Mouse (Mus musculus) forebrain, embryonic 15.5 days (tissue): ENCODE data around the gene Polr1a. TPM values are rescaled to one million over a fixed set of nuclear protein-coding genes. Genes with fewer than 3 reads are reported as not detected.

Experiments used
- ATAC-seq: fragments of 200-750 bp; cut with Nextera tagmentation; replicated peaks from 2 replicates; pipeline ENCODE4 v1.8.0; 2017; ENCODE audit warnings: mild to moderate bottlenecking, moderate TSS enrichment, moderate library complexity
- H3K27ac ChIP-seq: fragments of 300-500 bp; sonication (generic); replicated peaks from 2 replicates; pipeline ENCODE4 v1.5.1; 2015; ENCODE audit warnings: mild to moderate bottlenecking, inconsistent platforms
- H3K27me3 ChIP-seq: fragments of 300-500 bp; sonication (generic); 2 replicates; pipeline ENCODE4 v1.6.1; 2015; ENCODE audit warnings: inconsistent platforms
- H3K36me3 ChIP-seq: fragments of 300-500 bp; sonication (generic); 2 replicates; pipeline ENCODE4 v1.6.1; 2015; ENCODE audit warnings: mild to moderate bottlenecking, inconsistent platforms
- H3K4me1 ChIP-seq: fragments of 300-500 bp; sonication (generic); 2 replicates; pipeline ENCODE4 v1.6.1; 2015; ENCODE audit warnings: inconsistent platforms
- H3K4me2 ChIP-seq: fragments of 300-500 bp; sonication (generic); replicated peaks from 2 replicates; pipeline ENCODE4 v1.6.1; 2015; ENCODE audit warnings: mild to moderate bottlenecking, inconsistent platforms
- H3K4me3 ChIP-seq: fragments of 300-500 bp; sonication (generic); 2 replicates; pipeline ENCODE4 v1.5.1; 2015; ENCODE audit warnings: mild to moderate bottlenecking, inconsistent platforms
- H3K9ac ChIP-seq: fragments of 300-500 bp; sonication (generic); replicated peaks from 2 replicates; pipeline ENCODE4 v1.6.1; 2015; ENCODE audit warnings: mild to moderate bottlenecking, inconsistent platforms
- H3K9me3 ChIP-seq: fragments of 300-500 bp; sonication (generic); 2 replicates; pipeline ENCODE4 v1.6.1; 2016; ENCODE audit warnings: inconsistent platforms
- WGBS: fragments of 180-500 bp; shearing (Covaris S2); methylation state at CpG from one replicate; pipeline ENCODE4 v1.1.7; 2015; ENCODE audit warnings: mixed read lengths; 5-methylcytosine and 5-hydroxymethylcytosine counted together
- polyA plus RNA-seq: library from polyadenylated mRNA; unstranded; fragments of >200 nt; fragmentation: Nextera tagmentation; extraction: Ambion mirVana; gene quantifications from 2 replicates; pipeline ENCODE4 v1.2.1, GENCODE M21; 2015

Gene Polr1a
- polyA plus RNA-seq, 1 experiment from 2014 or later, result 19.9 TPM

DNA sequence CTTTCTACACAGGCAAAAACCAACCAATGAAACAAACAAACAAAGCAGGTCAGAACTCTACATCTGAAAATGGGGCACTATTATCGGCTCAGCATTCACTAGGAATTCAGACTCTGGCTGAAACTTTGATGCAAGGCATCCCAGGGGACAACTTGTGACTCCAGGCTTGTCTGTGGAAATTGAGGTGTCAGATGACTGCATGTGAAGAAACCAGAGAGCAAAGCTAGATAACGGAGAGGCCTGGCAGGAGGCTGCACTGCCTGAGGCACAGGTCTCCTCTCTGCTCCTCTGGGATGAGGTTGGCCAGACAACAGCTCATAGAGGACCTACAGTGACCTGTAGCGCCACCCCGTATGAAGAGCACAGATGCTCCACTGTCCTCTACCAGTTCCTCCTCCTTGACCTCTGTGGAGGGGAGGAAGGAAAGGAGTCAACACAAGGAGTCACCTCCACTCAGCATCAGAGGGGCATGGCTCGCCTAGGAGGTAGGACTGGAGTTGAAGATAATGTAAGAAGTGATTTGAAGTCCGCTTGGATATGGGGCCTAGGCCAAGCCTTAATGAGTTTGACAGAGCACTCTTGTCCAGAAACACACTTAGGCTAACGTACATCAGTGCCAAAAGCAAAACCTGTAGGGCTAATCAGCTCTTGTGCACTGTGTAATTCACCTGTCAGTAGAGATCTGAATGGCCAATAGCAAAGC is 78.8 kb downstream of the Polr1a start:
- no peak for ATAC-seq
- Histone ChIP-seq H3K4me1 (peaks cover 4% of the 10 kb centered on the region), H3K27me3 (no peaks in the 10 kb centered on the region), H3K4me3 (no peak overlapping the region), H3K9ac (no peak overlapping the region), H3K4me2 (no peak overlapping the region), H3K36me3 (no peaks in the 10 kb centered on the region), H3K27ac (no peak overlapping the region), H3K9me3 (no peaks in the 10 kb centered on the region)
- 79% methylated on average over 7 of the region's 7 CpGs for WGBS

DNA sequence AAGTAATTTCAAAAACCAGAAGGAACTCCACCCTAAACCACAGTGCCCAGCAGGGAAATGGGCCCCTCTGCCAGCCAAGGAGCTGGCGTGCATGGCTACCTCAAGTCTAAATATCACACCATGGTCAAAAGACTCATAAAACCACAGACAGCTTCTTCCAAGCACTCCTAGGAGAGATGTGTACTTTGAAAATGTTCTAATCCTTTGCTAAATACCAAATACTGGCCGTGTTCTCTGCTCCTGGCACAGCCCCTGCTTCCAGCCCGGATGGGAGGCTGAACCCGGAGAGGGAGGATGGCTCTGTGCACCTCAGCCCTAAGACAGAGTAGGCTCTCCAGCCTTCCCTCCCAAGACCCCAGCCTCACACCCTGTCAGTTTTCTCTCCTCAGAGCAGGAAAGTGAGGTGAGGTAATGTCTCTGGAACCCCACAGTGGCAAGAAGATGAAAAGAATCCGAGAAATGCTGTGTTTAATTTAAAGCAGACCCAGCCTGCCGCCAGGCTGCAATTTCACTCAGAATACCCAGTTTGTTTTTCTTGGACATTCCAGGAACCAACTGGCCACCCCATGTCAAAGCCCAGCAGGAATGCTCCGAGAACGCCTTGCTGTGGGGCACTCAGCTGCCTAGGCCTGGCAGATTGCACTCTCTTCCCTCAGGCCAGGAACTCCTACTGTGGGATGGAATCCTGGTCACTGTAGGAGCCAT is 80.9 kb downstream of the Polr1a start:
- Histone ChIP-seq H3K27me3 (no peaks in the 10 kb centered on the region), H3K4me1 (peaks cover 4% of the 10 kb centered on the region), H3K36me3 (no peaks in the 10 kb centered on the region), H3K9me3 (no peaks in the 10 kb centered on the region), H3K27ac (peak overlapping the region; percentile 54), H3K4me2 (no peak overlapping the region), H3K9ac (no peak overlapping the region), H3K4me3 (no peak overlapping the region)
- ATAC-seq, result no peak
- 55% methylated on average over 8 of the region's 8 CpGs for WGBS

DNA sequence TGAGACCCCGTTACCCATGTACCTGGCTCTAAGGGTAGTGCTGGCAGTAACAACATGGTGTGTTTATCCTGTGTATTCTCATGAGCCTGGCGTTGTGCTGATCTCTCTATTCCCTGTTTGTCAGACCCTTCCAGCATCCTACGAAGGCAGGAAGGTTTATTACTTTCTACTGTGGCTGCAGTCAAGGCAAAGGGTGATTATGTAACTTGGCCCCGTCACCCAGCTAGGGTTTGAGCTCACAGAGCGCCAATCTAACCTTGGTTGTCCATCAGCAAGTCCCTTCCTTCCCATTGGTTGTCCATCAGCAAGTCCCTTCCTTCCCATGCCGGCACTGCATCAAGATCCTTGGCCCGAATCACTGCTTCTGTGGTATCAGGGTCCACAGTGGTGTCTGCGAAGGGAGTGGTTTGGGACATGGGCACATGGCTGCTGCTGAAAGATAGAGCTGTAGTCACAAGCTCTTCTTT is 81.6 kb downstream of the Polr1a start:
- Histone ChIP-seq H3K9me3 (no peaks in the 10 kb centered on the region), H3K36me3 (no peaks in the 10 kb centered on the region), H3K4me3 (no peak overlapping the region), H3K9ac (no peak overlapping the region), H3K27me3 (no peaks in the 10 kb centered on the region), H3K4me2 (no peak overlapping the region), H3K27ac (peak overlapping the region; percentile 54; the same call in 1 of the 2 replicates), H3K4me1 (peaks cover 4% of the 10 kb centered on the region)
- WGBS, result 78% methylated on average over 8 of the region's 8 CpGs
- ATAC-seq, result no peak

- Histone ChIP-seq H3K9ac (no peak overlapping the region), H3K27me3 (no peaks in the 10 kb centered on the region), H3K9me3 (no peaks in the 10 kb centered on the region), H3K4me3 (no peak overlapping the region), H3K4me1 (peaks cover 4% of the 10 kb centered on the region), H3K27ac (no peak overlapping the region), H3K36me3 (no peaks in the 10 kb centered on the region), H3K4me2 (no peak overlapping the region)
- 76% methylated on average over 8 of the region's 8 CpGs for WGBS
- ATAC-seq, result no peak
These were observed 82.5 kb downstream of the Polr1a start for GRCm38 (mm10) chr6:71991190-71991932.

GRCm38 (mm10) chr6:71991933-71992325 is 83.1 kb downstream of the Polr1a start:
- Histone ChIP-seq H3K4me1 (peaks cover 4% of the 10 kb centered on the region), H3K4me2 (no peak overlapping the region), H3K9ac (no peak overlapping the region), H3K27me3 (no peaks in the 10 kb centered on the region), H3K36me3 (no peaks in the 10 kb centered on the region), H3K4me3 (no peak overlapping the region), H3K9me3 (no peaks in the 10 kb centered on the region), H3K27ac (no peak overlapping the region)
- 85% methylated on average over 2 of the region's 2 CpGs for WGBS
- no peak for ATAC-seq

- H3K4me2 ChIP-seq, result no peak overlapping the region
- H3K4me3 ChIP-seq, result no peak overlapping the region
- no peak overlapping the region for H3K27ac ChIP-seq
- ATAC-seq, result no peak
- H3K27me3 ChIP-seq, result no peaks in the 10 kb centered on the region
- 88% methylated on average over 4 of the region's 4 CpGs for WGBS
- no peaks in the 10 kb centered on the region for H3K36me3 ChIP-seq
- no peak overlapping the region for H3K9ac ChIP-seq
- peaks cover 4% of the 10 kb centered on the region for H3K4me1 ChIP-seq
- H3K9me3 ChIP-seq, result no peaks in the 10 kb centered on the region
These were observed 85.2 kb downstream of the Polr1a start for GRCm38 (mm10) chr6:71994004-71994403.

DNA sequence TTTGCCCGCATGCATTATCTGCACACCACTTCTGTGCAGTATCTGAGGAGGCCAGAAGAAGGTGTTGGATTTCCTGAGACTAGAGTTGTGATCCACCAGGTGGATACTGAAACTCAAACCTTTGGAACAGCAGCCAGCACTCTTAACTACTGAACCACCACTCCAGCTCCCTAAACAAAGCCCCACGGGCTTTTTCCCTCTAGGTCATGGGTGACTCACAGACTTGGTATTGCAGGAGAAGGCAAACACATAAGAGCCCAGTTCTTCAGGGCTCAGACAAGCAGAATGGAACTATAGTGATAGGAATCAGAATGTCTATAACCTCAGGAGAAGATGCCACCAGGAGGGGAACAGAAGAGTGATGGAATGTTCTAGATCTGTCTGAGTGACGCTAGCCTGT is 86.2 kb downstream of the Polr1a start:
- no peak overlapping the region for H3K4me3 ChIP-seq
- H3K9me3 ChIP-seq, result no peaks in the 10 kb centered on the region
- H3K9ac ChIP-seq, result no peak overlapping the region
- WGBS, result 92% methylated on average over 3 of the region's 3 CpGs
- H3K27me3 ChIP-seq, result no peaks in the 10 kb centered on the region
- no peak for ATAC-seq
- peaks cover 5% of the 10 kb centered on the region for H3K4me1 ChIP-seq
- H3K36me3 ChIP-seq, result no peaks in the 10 kb centered on the region
- no peak overlapping the region for H3K27ac ChIP-seq
- no peak overlapping the region for H3K4me2 ChIP-seq

GRCm38 (mm10) chr6:71997215-71997614 is 88.4 kb downstream of the Polr1a start:
- no peak for ATAC-seq
- Histone ChIP-seq H3K9me3 (no peaks in the 10 kb centered on the region), H3K27me3 (no peaks in the 10 kb centered on the region), H3K27ac (no peak overlapping the region), H3K9ac (no peak overlapping the region), H3K4me1 (peaks cover 9% of the 10 kb centered on the region), H3K4me2 (no peak overlapping the region), H3K4me3 (no peak overlapping the region), H3K36me3 (no peaks in the 10 kb centered on the region)
- WGBS, result 78% methylated on average over 1 of the region's 1 CpGs

GRCm38 (mm10) chr6:71999917-72000512 is 91.2 kb downstream of the Polr1a start:
- 69% methylated on average over 11 of the region's 11 CpGs for WGBS
- Histone ChIP-seq H3K27ac (no peak overlapping the region), H3K4me1 (peaks cover 9% of the 10 kb centered on the region), H3K9me3 (no peaks in the 10 kb centered on the region), H3K4me3 (no peak overlapping the region), H3K27me3 (no peaks in the 10 kb centered on the region), H3K4me2 (no peak overlapping the region), H3K9ac (no peak overlapping the region), H3K36me3 (no peaks in the 10 kb centered on the region)
- no peak for ATAC-seq

DNA sequence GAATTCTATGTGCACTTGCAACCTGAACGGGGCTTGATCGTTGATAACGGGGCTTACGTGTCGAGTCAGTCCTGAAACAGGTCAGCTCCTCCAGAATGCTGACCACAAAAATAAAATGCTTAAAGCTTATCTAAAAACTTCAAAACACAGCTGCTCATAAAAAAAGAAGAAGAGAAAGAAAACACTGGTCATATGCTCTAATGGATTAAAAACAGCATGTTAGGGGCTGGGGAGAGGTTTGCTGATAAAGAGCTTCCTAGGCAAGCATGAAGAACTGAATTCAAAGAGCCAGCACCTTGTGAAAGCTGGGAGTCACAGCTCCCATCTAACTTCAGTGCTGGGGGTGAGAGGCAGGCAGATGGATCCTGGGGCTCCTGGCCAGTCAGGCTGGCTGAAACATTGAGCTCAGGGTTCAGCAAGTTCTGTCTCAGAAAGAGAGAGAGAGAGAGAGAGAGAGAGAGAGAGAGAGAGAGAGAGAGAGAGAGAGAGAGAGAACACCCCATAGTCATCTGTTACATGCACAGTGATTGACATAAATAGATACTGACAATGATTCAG is 92.4 kb downstream of the Polr1a start:
- no peak for ATAC-seq
- no peak overlapping the region for H3K4me3 ChIP-seq
- peaks cover 9% of the 10 kb centered on the region for H3K4me1 ChIP-seq
- WGBS, result 96% methylated on average over 5 of the region's 5 CpGs
- no peak overlapping the region for H3K4me2 ChIP-seq
- no peak overlapping the region for H3K27ac ChIP-seq
- H3K9me3 ChIP-seq, result no peaks in the 10 kb centered on the region
- no peak overlapping the region for H3K9ac ChIP-seq
- H3K36me3 ChIP-seq, result no peaks in the 10 kb centered on the region
- no peaks in the 10 kb centered on the region for H3K27me3 ChIP-seq

- 83% methylated on average over 3 of the region's 3 CpGs for WGBS
- Histone ChIP-seq H3K36me3 (no peaks in the 10 kb centered on the region), H3K27ac (no peak overlapping the region), H3K4me1 (no peaks in the 10 kb centered on the region), H3K9ac (no peak overlapping the region), H3K27me3 (no peaks in the 10 kb centered on the region), H3K9me3 (no peaks in the 10 kb centered on the region), H3K4me2 (no peak overlapping the region), H3K4me3 (no peak overlapping the region)
- ATAC-seq, result no peak
These were observed 98.8 kb downstream of the Polr1a start for GRCm38 (mm10) chr6:72007411-72008212.
